Mouse (Mus musculus): ENCODE results near the gene Gm49776. TPM values are rescaled to one million over a fixed set of nuclear protein-coding genes. Genes with fewer than 3 reads are reported as not detected.
A peak's percentile ranks its signal among the peaks of the same experiment; 100 is the strongest.

The Gm49776 gene
- polyA plus RNA-seq, 1 experiment from 2014 or later: 3.6 TPM

- Histone ChIP-seq H3K4me2 (ENCODE audit: low read length) (no peak overlapping the region), H3K27ac (replicated peaks in 1 of 2; ENCODE audit: control insufficient read depth in 1 of 2, insufficient read depth in 1 of 2, low read depth in 2 of 2, low read length in 2 of 2) (no peak overlapping the region), H3K27me3 (ENCODE audit: control insufficient read depth, insufficient read depth, low read length) (no peaks in the 10 kb centered on the region), H3K9ac (ENCODE audit: low read length) (no peak overlapping the region), H3K36me3 (ENCODE audit: control insufficient read depth, insufficient read depth, low read length) (peaks cover 63% of the 10 kb centered on the region), H3K4me3 (ENCODE audit: control insufficient read depth in 1 of 2, insufficient read depth in 1 of 2, low read depth in 1 of 2, low read length in 2 of 2) (no peak overlapping the region), H3K4me1 (ENCODE audit: control insufficient read depth in 2 of 2, insufficient read depth in 2 of 2, low read length in 2 of 2) (peaks cover 9 to 11% of the 10 kb centered on the region in 2 experiments; a peak in 3 of 4 replicates), H3K9me3 (ENCODE audit: control insufficient read depth, low read length) (no peaks in the 10 kb centered on the region)
- 82% methylated on average over 11 of the region's 11 CpGs for WGBS
- no peak for ATAC-seq (ENCODE audit: insufficient number of reproducible peaks, insufficient read depth, low FRiP score, low read depth)
Measured at GRCm38 (mm10) chr16:18222188-18222587, 35.9 kb downstream of the Gm49776 start.

GRCm38 (mm10) chr16:18221543-18221898 lies 36.6 kb downstream of the Gm49776 start:
- 75% methylated on average over 11 of the region's 11 CpGs for WGBS
- Histone ChIP-seq H3K4me1 (ENCODE audit: control insufficient read depth in 2 of 2, insufficient read depth in 2 of 2, low read length in 2 of 2) (peaks cover 9 to 11% of the 10 kb centered on the region in 2 experiments; a peak in 3 of 4 replicates), H3K27ac (replicated peaks in 1 of 2; ENCODE audit: control insufficient read depth in 1 of 2, insufficient read depth in 1 of 2, low read depth in 2 of 2, low read length in 2 of 2) (no peak overlapping the region), H3K9me3 (ENCODE audit: control insufficient read depth, low read length) (no peaks in the 10 kb centered on the region), H3K4me3 (ENCODE audit: control insufficient read depth in 1 of 2, insufficient read depth in 1 of 2, low read depth in 1 of 2, low read length in 2 of 2) (no peak overlapping the region), H3K4me2 (ENCODE audit: low read length) (no peak overlapping the region), H3K27me3 (ENCODE audit: control insufficient read depth, insufficient read depth, low read length) (no peaks in the 10 kb centered on the region), H3K36me3 (ENCODE audit: control insufficient read depth, insufficient read depth, low read length) (peaks cover 56% of the 10 kb centered on the region), H3K9ac (ENCODE audit: low read length) (no peak overlapping the region)
- ATAC-seq (ENCODE audit: insufficient number of reproducible peaks, insufficient read depth, low FRiP score, low read depth): no peak

GRCm38 (mm10) chr16:18220856-18221542 lies 37.1 kb downstream of the Gm49776 start:
- no peak for ATAC-seq (ENCODE audit: insufficient number of reproducible peaks, insufficient read depth, low FRiP score, low read depth)
- peaks cover 9 to 11% of the 10 kb centered on the region in 2 experiments; a peak in 3 of 4 replicates for H3K4me1 ChIP-seq (ENCODE audit: control insufficient read depth in 2 of 2, insufficient read depth in 2 of 2, low read length in 2 of 2)
- H3K9ac ChIP-seq (ENCODE audit: low read length): no peak overlapping the region
- no peaks in the 10 kb centered on the region for H3K27me3 ChIP-seq (ENCODE audit: control insufficient read depth, insufficient read depth, low read length)
- WGBS: 88% methylated on average over 6 of the region's 6 CpGs
- H3K9me3 ChIP-seq (ENCODE audit: control insufficient read depth, low read length): no peaks in the 10 kb centered on the region
- H3K27ac ChIP-seq (replicated peaks in 1 of 2; ENCODE audit: control insufficient read depth in 1 of 2, insufficient read depth in 1 of 2, low read depth in 2 of 2, low read length in 2 of 2): no peak overlapping the region
- no peak overlapping the region for H3K4me3 ChIP-seq (ENCODE audit: control insufficient read depth in 1 of 2, insufficient read depth in 1 of 2, low read depth in 1 of 2, low read length in 2 of 2)
- H3K36me3 ChIP-seq (ENCODE audit: control insufficient read depth, insufficient read depth, low read length): peaks cover 51% of the 10 kb centered on the region
- no peak overlapping the region for H3K4me2 ChIP-seq (ENCODE audit: low read length)

GRCm38 (mm10) chr16:18220001-18220400 lies 38.1 kb downstream of the Gm49776 start:
- peaks cover 41% of the 10 kb centered on the region for H3K36me3 ChIP-seq (ENCODE audit: control insufficient read depth, insufficient read depth, low read length)
- no peak; the same call in 1 of the 2 replicates for ATAC-seq (ENCODE audit: insufficient number of reproducible peaks, insufficient read depth, low FRiP score, low read depth)
- H3K4me2 ChIP-seq (ENCODE audit: low read length): no peak overlapping the region
- no peak overlapping the region; a peak in 1 of 4 replicates for H3K27ac ChIP-seq (replicated peaks in 1 of 2; ENCODE audit: control insufficient read depth in 1 of 2, insufficient read depth in 1 of 2, low read depth in 2 of 2, low read length in 2 of 2)
- H3K4me1 ChIP-seq (ENCODE audit: control insufficient read depth in 2 of 2, insufficient read depth in 2 of 2, low read length in 2 of 2): peaks cover 9 to 18% of the 10 kb centered on the region in 2 experiments
- no peak overlapping the region for H3K4me3 ChIP-seq (ENCODE audit: control insufficient read depth in 1 of 2, insufficient read depth in 1 of 2, low read depth in 1 of 2, low read length in 2 of 2)
- WGBS: 61% methylated on average over 8 of the region's 8 CpGs
- H3K9me3 ChIP-seq (ENCODE audit: control insufficient read depth, low read length): no peaks in the 10 kb centered on the region
- H3K9ac ChIP-seq (ENCODE audit: low read length): no peak overlapping the region
- H3K27me3 ChIP-seq (ENCODE audit: control insufficient read depth, insufficient read depth, low read length): no peaks in the 10 kb centered on the region

- H3K4me2 ChIP-seq (ENCODE audit: low read length): no peak overlapping the region
- H3K36me3 ChIP-seq (ENCODE audit: control insufficient read depth, insufficient read depth, low read length): peaks cover 27% of the 10 kb centered on the region
- H3K9me3 ChIP-seq (ENCODE audit: control insufficient read depth, low read length): no peaks in the 10 kb centered on the region
- H3K27ac ChIP-seq (replicated peaks in 1 of 2; ENCODE audit: control insufficient read depth in 1 of 2, insufficient read depth in 1 of 2, low read depth in 2 of 2, low read length in 2 of 2): no peak overlapping the region
- H3K4me1 ChIP-seq (ENCODE audit: control insufficient read depth in 2 of 2, insufficient read depth in 2 of 2, low read length in 2 of 2): peaks cover 14 to 26% of the 10 kb centered on the region in 2 experiments
- no peak overlapping the region for H3K4me3 ChIP-seq (ENCODE audit: control insufficient read depth in 1 of 2, insufficient read depth in 1 of 2, low read depth in 1 of 2, low read length in 2 of 2)
- 62% methylated on average over 9 of the region's 9 CpGs for WGBS
- no peak for ATAC-seq (ENCODE audit: insufficient number of reproducible peaks, insufficient read depth, low FRiP score, low read depth)
- no peaks in the 10 kb centered on the region for H3K27me3 ChIP-seq (ENCODE audit: control insufficient read depth, insufficient read depth, low read length)
- H3K9ac ChIP-seq (ENCODE audit: low read length): peak overlapping the region; percentile 16; the same call in 1 of the 2 replicates
Measured at GRCm38 (mm10) chr16:18218580-18218996, 39.5 kb downstream of the Gm49776 start.

GRCm38 (mm10) chr16:18217579-18217978 lies 40.5 kb downstream of the Gm49776 start, which contains the start of gene Ccdc188:
TSS of gene Ccdc188 (plus strand) at chr16:18217879.
- ATAC-seq (ENCODE audit: insufficient number of reproducible peaks, insufficient read depth, low FRiP score, low read depth): no peak
- Histone ChIP-seq H3K36me3 (ENCODE audit: control insufficient read depth, insufficient read depth, low read length) (peaks cover 17% of the 10 kb centered on the region), H3K9me3 (ENCODE audit: control insufficient read depth, low read length) (no peaks in the 10 kb centered on the region), H3K4me1 (ENCODE audit: control insufficient read depth in 2 of 2, insufficient read depth in 2 of 2, low read length in 2 of 2) (peaks cover 14 to 26% of the 10 kb centered on the region in 2 experiments), H3K27me3 (ENCODE audit: control insufficient read depth, insufficient read depth, low read length) (no peaks in the 10 kb centered on the region), H3K27ac (replicated peaks in 1 of 2; ENCODE audit: control insufficient read depth in 1 of 2, insufficient read depth in 1 of 2, low read depth in 2 of 2, low read length in 2 of 2) (no peak within 1 kb of the TSS), H3K4me3 (ENCODE audit: control insufficient read depth in 1 of 2, insufficient read depth in 1 of 2, low read depth in 1 of 2, low read length in 2 of 2) (no peak within 1 kb of the TSS), H3K4me2 (ENCODE audit: low read length) (no peak within 1 kb of the TSS), H3K9ac (ENCODE audit: low read length) (peak within 1 kb of the TSS; percentile 16; the same call in 1 of the 2 replicates)
- WGBS: 81% methylated on average over 4 of the region's 4 CpGs

- peak overlapping the region; percentile 35 to 41; a peak in 1 of 4 replicates for H3K27ac ChIP-seq (replicated peaks in 1 of 2; ENCODE audit: control insufficient read depth in 1 of 2, insufficient read depth in 1 of 2, low read depth in 2 of 2, low read length in 2 of 2)
Measured at GRCm38 (mm10) chr16:18214858-18215257, 43.3 kb downstream of the Gm49776 start.

More at GRCm38 (mm10) chr16:18214858-18215257, 43.3 kb downstream of the Gm49776 start:
- H3K4me2 ChIP-seq (ENCODE audit: low read length): peak overlapping the region; percentile 46
- 36% methylated on average over 7 of the region's 7 CpGs for WGBS
- no peaks in the 10 kb centered on the region for H3K36me3 ChIP-seq (ENCODE audit: control insufficient read depth, insufficient read depth, low read length)
- peak overlapping the region; percentile 38; the same call in 1 of the 2 replicates for H3K9ac ChIP-seq (ENCODE audit: low read length)
- ATAC-seq (ENCODE audit: insufficient number of reproducible peaks, insufficient read depth, low FRiP score, low read depth): no peak
- H3K9me3 ChIP-seq (ENCODE audit: control insufficient read depth, low read length): no peaks in the 10 kb centered on the region
- H3K4me3 ChIP-seq (ENCODE audit: control insufficient read depth in 1 of 2, insufficient read depth in 1 of 2, low read depth in 1 of 2, low read length in 2 of 2): no peak overlapping the region
- peaks cover 9 to 26% of the 10 kb centered on the region in 2 experiments for H3K4me1 ChIP-seq (ENCODE audit: control insufficient read depth in 2 of 2, insufficient read depth in 2 of 2, low read length in 2 of 2)
- H3K27me3 ChIP-seq (ENCODE audit: control insufficient read depth, insufficient read depth, low read length): no peaks in the 10 kb centered on the region

Data from heart, embryonic 14.5 days (tissue).